Mouse (Mus musculus): ENCODE measurements around the gene Mier2. TPM values are rescaled to one million over a fixed set of nuclear protein-coding genes. Genes with fewer than 3 reads are reported as not detected.

Gene Mier2
- polyA plus RNA-seq, 1 experiment: 21.7 TPM

DNA sequence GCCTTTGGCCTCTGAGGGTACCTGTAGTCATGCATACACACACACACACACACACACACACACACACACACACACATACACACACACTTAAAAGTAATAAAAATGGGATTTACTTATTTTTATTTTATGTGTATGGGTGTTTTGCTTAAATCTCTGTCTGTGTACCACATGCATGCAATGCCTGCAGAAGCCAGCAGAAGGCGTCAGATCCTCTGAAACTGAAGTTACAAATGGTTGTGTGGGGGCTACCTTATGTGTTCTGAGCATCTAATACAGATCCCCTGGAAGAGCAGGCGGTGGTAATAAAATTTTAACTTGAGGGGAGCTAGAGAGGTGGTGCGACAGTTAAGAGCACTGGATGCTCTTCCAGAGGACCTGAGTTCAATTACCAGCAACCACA, 26.9 kb downstream of the Mier2 start:
- no peak overlapping the region for H3K4me3 ChIP-seq (replicated peaks; ENCODE audit: control insufficient read depth, low read depth, low read length)
- 76% methylated on average over 3 of the region's 3 CpGs for WGBS

DNA sequence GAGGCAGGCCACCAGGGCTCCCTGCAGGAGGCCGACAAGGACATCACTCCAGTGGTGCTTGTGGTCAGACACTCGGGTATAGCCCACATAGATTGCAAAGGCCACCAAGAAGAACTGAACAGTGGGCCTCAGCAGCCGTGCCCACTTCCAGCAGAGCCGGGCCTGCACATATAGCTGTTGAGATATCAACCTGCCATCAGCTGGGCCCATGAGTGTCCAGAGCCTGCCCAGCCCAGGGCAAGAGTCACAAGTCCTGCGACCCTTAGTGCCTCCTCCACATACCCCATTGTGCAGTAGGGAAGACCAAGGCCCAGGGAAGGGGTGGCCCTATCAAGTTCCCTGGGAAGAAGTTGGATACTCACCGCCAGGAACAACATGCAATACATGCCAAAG, 27.6 kb downstream of the Mier2 start:
- H3K4me1 ChIP-seq (ENCODE audit: control insufficient read depth, insufficient read depth, low read length): no peaks in the 10 kb centered on the region
- H3K27ac ChIP-seq (ENCODE audit: control insufficient read depth, insufficient read depth, low read depth, low read length, poor library complexity): no peak overlapping the region
- TF ChIP-seq POLR2A (IDR thresholded peaks at IDR 0.05; ENCODE audit: borderline replicate concordance, control insufficient read depth, low read depth, low read length) (no peak), CTCF (IDR thresholded peaks at IDR 0.05; ENCODE audit: control insufficient read depth, insufficient read depth, low read length) (no peak)
- H3K4me3 ChIP-seq (replicated peaks; ENCODE audit: control insufficient read depth, low read depth, low read length): no peak overlapping the region
- WGBS: 77% methylated on average over 6 of the region's 6 CpGs

More for the DNA sequence above, 26.9 kb downstream of the Mier2 start:
- H3K27ac ChIP-seq (ENCODE audit: control insufficient read depth, insufficient read depth, low read depth, low read length, poor library complexity): no peak overlapping the region
- TF ChIP-seq CTCF (IDR thresholded peaks at IDR 0.05; ENCODE audit: control insufficient read depth, insufficient read depth, low read length) (no peak), POLR2A (IDR thresholded peaks at IDR 0.05; ENCODE audit: borderline replicate concordance, control insufficient read depth, low read depth, low read length) (no peak)
- H3K4me1 ChIP-seq (ENCODE audit: control insufficient read depth, insufficient read depth, low read length): no peaks in the 10 kb centered on the region; the same call in 1 of the 2 replicates

DNA sequence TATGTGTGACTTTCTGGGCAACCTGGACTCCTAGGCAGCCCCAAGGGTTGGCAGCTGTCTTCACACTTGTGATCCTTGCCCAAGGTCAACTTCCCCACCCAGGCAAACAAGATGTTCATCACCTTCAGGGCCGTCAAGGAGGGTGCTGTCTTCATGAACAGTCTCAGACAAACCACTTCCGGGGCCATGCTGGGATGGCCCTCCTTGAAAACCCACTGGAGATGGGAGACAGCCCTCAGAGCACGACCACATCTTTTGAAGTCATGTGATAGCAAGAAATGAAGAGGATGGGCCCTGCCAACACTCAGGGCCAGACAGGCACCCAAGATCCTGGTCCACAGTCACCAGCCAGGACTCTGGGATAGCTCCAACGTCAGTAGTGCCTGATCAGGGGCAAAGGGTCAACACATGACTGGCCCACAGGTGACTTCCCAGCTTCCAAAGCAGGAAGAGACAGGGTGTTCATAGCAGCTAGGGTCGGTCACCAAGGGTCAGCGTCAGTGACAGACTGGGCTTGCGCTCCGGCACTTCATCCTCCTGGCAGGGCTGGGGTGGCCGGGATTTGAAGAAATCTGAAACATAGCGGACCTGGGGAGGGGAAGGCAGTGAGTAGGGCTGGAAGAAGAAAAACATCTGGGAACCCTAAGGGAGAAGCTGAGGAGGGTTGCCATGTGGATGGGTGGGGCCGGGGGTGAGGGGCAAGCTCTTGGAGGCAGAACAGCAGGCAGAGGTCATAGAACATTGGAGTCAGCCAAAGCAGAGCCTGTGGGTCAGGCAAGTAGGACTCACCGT, 28.1 kb downstream of the Mier2 start:
- Histone ChIP-seq H3K27ac (ENCODE audit: control insufficient read depth, insufficient read depth, low read depth, low read length, poor library complexity) (no peak overlapping the region), H3K4me1 (ENCODE audit: control insufficient read depth, insufficient read depth, low read length) (no peaks in the 10 kb centered on the region), H3K4me3 (replicated peaks; ENCODE audit: control insufficient read depth, low read depth, low read length) (no peak overlapping the region)
- TF ChIP-seq CTCF (IDR thresholded peaks at IDR 0.05; ENCODE audit: control insufficient read depth, insufficient read depth, low read length): no peak
- TF ChIP-seq POLR2A (IDR thresholded peaks at IDR 0.05; ENCODE audit: borderline replicate concordance, control insufficient read depth, low read depth, low read length): no peak
- 81% methylated on average over 12 of the region's 12 CpGs for WGBS

DNA sequence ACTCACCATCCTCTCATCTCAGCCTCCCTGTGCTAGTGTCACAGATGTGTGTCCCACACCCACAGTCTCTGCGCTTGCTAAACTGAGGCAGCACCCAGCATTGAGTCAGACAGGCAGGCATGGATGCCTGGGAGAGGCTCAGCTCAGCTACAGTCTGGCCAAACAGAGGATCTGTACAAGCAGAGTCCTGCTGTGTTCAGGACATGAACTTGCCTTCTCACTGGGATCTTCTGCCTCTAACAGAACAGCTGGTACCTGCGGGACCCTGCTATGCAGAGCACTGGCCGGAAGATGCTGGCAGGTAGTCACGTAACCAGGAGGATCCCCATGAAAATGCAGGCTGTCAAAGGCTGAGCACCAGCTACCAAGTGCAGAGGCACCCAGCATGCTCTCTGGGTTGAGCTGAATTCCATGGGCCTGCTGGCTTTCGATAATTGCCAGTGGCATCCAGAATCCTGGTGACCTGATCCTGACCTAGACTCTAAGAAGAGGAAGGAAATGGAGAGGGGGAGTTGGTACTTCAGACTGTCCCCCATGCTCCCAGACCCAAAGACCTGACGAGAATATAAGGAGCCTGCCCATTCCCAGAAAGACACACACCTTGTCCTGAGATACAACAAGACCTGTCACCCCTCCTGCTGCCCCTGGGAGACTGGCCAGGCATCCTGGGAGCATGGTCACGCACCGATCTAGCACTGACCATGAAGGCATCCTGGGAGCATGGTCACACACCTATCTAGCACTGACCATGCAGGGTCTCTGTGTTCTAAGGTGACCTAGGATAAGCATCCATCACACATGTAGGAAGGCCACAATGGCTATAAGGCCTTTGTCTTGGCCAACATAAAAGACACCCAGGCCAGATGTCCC, 29.3 kb downstream of the Mier2 start:
- TF ChIP-seq POLR2A (IDR thresholded peaks at IDR 0.05; ENCODE audit: borderline replicate concordance, control insufficient read depth, low read depth, low read length): no peak
- no peak for TF ChIP-seq CTCF (IDR thresholded peaks at IDR 0.05; ENCODE audit: control insufficient read depth, insufficient read depth, low read length)
- WGBS: 82% methylated on average over 8 of the region's 8 CpGs
- H3K4me3 ChIP-seq (replicated peaks; ENCODE audit: control insufficient read depth, low read depth, low read length): no peak overlapping the region
- no peak overlapping the region for H3K27ac ChIP-seq (ENCODE audit: control insufficient read depth, insufficient read depth, low read depth, low read length, poor library complexity)
- H3K4me1 ChIP-seq (ENCODE audit: control insufficient read depth, insufficient read depth, low read length): no peaks in the 10 kb centered on the region

DNA sequence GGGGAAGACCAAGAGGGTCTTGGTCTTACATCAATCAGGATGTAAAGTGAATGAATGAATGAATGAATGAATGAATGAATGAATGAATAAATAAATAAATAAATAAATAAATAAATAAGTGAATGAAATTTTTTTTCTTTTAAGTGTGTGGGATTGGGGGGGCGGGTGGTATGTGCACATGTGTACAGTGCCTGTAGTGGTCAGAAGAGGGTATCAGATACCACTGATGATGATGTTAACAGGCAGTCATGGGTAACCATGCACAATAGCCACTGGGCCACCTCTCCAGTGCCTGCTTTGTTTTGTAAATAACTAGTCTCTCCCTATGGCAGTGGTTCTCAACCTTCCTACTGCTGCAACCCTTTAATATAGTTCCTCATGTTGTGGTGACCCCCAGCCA, 30.6 kb downstream of the Mier2 start:
- WGBS: 85% methylated on average over 1 of the region's 1 CpGs
- Histone ChIP-seq H3K4me1 (ENCODE audit: control insufficient read depth, insufficient read depth, low read length) (no peaks in the 10 kb centered on the region), H3K4me3 (replicated peaks; ENCODE audit: control insufficient read depth, low read depth, low read length) (no peak overlapping the region), H3K27ac (ENCODE audit: control insufficient read depth, insufficient read depth, low read depth, low read length, poor library complexity) (no peak overlapping the region)
- no peak for TF ChIP-seq CTCF (IDR thresholded peaks at IDR 0.05; ENCODE audit: control insufficient read depth, insufficient read depth, low read length)
- no peak for TF ChIP-seq POLR2A (IDR thresholded peaks at IDR 0.05; ENCODE audit: borderline replicate concordance, control insufficient read depth, low read depth, low read length)

DNA sequence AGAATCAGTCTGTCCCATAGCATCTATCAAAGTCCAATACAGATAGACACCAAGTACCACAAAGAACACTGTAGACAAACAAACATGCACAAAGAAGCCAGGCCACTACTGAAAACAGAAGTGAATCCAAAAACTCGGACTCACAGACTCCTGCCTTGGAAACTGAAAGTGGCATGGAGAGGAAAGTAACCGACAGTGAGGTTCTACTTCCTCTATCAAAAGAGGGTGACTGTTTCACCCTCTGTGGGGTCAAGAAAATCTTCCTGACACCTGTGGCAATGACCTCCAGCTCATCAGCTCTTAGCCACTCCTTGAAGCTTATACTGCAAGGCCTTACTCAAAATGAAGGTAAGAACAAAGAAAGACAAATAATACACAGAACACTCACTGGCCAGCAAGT, 48.3 kb downstream of the Mier2 start:
- TF ChIP-seq CTCF (IDR thresholded peaks at IDR 0.05; ENCODE audit: control insufficient read depth, insufficient read depth, low read length): no peak
- Histone ChIP-seq H3K4me3 (replicated peaks; ENCODE audit: control insufficient read depth, low read depth, low read length) (no peak overlapping the region), H3K27ac (ENCODE audit: control insufficient read depth, insufficient read depth, low read depth, low read length, poor library complexity) (no peak overlapping the region), H3K4me1 (ENCODE audit: control insufficient read depth, insufficient read depth, low read length) (no peaks in the 10 kb centered on the region; the same call in 1 of the 2 replicates)
- WGBS: 0% methylated on average over 2 of the region's 2 CpGs

DNA sequence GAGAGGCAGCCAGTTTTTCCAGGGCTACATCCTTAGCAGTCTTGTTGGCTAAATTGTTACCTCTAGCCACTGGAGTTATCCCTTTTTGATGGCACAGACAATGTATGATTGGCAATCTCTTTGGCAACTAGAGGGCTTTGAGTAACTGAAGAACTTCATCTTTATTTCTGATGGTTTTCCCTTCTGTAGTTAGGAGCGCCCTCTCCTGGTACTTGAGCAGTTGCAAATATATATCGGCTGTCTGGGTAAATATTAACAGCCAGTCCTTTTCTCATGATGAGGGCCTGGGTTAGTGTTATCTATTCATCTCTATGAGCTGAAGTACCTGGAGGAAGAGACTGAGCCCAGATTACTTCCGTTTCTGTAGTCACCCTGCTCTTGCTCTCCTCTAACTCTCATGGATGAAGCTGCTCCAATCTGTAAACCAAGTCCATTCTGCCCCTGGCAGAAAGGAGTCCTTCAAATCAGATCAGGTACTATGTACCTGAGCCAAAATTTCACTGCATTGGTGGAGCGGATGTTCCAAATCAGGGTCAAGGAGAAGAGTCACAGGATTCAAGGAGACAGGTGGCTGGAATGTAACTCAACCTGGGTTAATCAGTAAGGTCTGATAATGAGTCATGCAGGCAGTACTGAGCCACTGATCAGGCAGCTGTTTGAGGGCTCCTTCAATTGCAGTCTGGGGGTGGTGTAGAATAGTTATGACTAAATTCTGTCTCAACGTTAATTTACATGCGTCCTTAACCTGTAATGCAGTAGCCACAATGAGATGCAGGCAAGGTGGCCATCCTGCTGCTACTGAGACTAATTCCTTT, 52.0 kb downstream of the Mier2 start:
- Histone ChIP-seq H3K27ac (ENCODE audit: control insufficient read depth, insufficient read depth, low read depth, low read length, poor library complexity) (no peak overlapping the region), H3K4me1 (ENCODE audit: control insufficient read depth, insufficient read depth, low read length) (no peaks in the 10 kb centered on the region; the same call in 1 of the 2 replicates), H3K4me3 (replicated peaks; ENCODE audit: control insufficient read depth, low read depth, low read length) (no peak overlapping the region)
- WGBS: 43% methylated on average over 6 of the region's 6 CpGs
- TF ChIP-seq POLR2A (IDR thresholded peaks at IDR 0.05; ENCODE audit: borderline replicate concordance, control insufficient read depth, low read depth, low read length): no peak
- no peak for TF ChIP-seq CTCF (IDR thresholded peaks at IDR 0.05; ENCODE audit: control insufficient read depth, insufficient read depth, low read length)
